Mouse (Mus musculus) G1E-ER4 (cell line): Measurements from ENCODE around the gene Stum. TPM values are rescaled to one million over a fixed set of nuclear protein-coding genes. Genes with fewer than 3 reads are reported as not detected.

ENCODE experiments used
- GATA1 ChIP-seq: IDR thresholded peaks from one replicate; pipeline ENCODE4 v1.8.0; 2012; ENCODE audit warnings: low read length, inconsistent platforms
- polyA plus RNA-seq: library from polyadenylated mRNA; stranded (reverse); fragments of >175 nt; gene quantifications from 2 replicates; pipeline ENCODE4 v1.2.3, GENCODE M21; 2012

The Stum gene
- polyA plus RNA-seq, 1 experiment, result not detected

- TF ChIP-seq GATA1, result no peak
Measured at GRCm38 (mm10) chr1:180503484-180503883, 20.2 kb upstream of the Stum start.

GRCm38 (mm10) chr1:180502566-180502965, 19.3 kb upstream of the Stum start:
- no peak for TF ChIP-seq GATA1

- TF ChIP-seq GATA1, result no peak
Measured at GRCm38 (mm10) chr1:180500641-180501040, 17.3 kb upstream of the Stum start.

GRCm38 (mm10) chr1:180500218-180500617, 16.9 kb upstream of the Stum start:
- no peak for TF ChIP-seq GATA1

GRCm38 (mm10) chr1:180499766-180500165, 16.5 kb upstream of the Stum start:
- no peak for TF ChIP-seq GATA1

GRCm38 (mm10) chr1:180492777-180493176, 9.5 kb upstream of the Stum start:
- TF ChIP-seq GATA1, result no peak

- TF ChIP-seq GATA1, result no peak
Measured at GRCm38 (mm10) chr1:180485346-180485745, 2.0 kb upstream of the Stum start.

GRCm38 (mm10) chr1:180482840-180483398, 385 bp downstream of the Stum start:
- TF ChIP-seq GATA1, result no peak

GRCm38 (mm10) chr1:180481956-180482355, 1.3 kb downstream of the Stum start:
- TF ChIP-seq GATA1, result no peak

GRCm38 (mm10) chr1:180481331-180481730, 2.0 kb downstream of the Stum start:
- no peak for TF ChIP-seq GATA1

GRCm38 (mm10) chr1:180480325-180480724, 3.0 kb downstream of the Stum start:
- TF ChIP-seq GATA1, result no peak

- TF ChIP-seq GATA1, result no peak
Measured at GRCm38 (mm10) chr1:180473566-180473965, 9.7 kb downstream of the Stum start.

GRCm38 (mm10) chr1:180468004-180468403, 15.3 kb downstream of the Stum start:
- no peak for TF ChIP-seq GATA1

- TF ChIP-seq GATA1, result no peak
Measured at GRCm38 (mm10) chr1:180465620-180466019, 17.7 kb downstream of the Stum start.

- TF ChIP-seq GATA1, result no peak
Measured at GRCm38 (mm10) chr1:180464357-180464756, 18.9 kb downstream of the Stum start.

- no peak for TF ChIP-seq GATA1
Measured at GRCm38 (mm10) chr1:180462983-180463475, 20.3 kb downstream of the Stum start.

- TF ChIP-seq GATA1, result no peak
Measured at GRCm38 (mm10) chr1:180462396-180462795, 20.9 kb downstream of the Stum start.

- TF ChIP-seq GATA1, result no peak
Measured at GRCm38 (mm10) chr1:180460721-180461120, 22.6 kb downstream of the Stum start.
